Mouse (Mus musculus): ENCODE results near the gene Gm20388.

DNA sequence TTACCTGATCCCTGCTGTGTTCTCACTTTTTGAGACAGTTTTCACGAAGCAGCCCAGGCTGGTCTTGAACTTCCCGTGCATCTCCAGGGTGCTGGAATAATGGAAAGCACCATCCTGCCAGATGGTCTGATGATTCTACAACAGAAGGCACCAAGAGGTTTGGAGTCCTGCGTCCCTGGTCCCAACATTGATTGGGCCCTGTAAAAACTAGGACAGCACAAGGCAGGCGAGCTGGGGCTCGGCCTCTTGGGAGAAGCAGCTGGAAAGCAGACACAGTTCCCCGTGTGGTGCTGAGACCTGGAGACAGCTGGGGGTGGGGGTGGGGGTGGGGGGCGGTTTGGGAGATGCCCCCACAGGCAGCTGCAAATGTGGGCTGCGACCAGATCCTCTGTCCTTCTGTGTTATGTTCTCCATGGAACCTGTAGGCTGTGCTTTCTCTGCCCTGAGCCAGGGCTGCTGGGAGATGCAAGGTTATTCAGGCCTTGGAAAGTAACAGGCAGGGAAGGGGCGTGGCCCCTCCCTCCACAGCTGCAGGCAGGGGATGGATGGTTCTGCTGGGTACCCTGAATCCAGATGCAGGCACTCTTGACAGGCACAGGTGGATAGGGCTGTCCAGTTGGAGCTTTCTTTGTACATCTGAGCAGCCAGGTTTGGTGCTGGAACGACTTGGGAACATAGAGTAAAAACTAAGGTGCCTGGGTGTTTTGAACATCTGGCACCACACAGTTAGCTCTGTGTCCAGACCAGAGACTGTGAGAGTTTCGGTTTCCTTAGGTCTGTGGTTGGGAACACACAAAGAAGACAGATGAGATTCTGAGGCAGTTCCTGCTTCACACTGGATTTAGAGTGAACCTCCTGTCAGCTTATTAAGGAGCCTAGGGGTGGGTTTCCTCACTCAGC lies 314.1 kb downstream of the Gm20388 start:
- no peak for TF ChIP-seq CTCF (IDR thresholded peaks at IDR 0.05; ENCODE audit: extremely low read depth, insufficient read depth, low read length)
- no peak for TF ChIP-seq POLR2A (IDR thresholded peaks at IDR 0.05; ENCODE audit: extremely low read depth, insufficient read depth, low read length)

Measured in cortical plate, adult 2 months (tissue).